Mouse (Mus musculus): ENCODE data around the gene Ttll4. TPM values are rescaled to one million over a fixed set of nuclear protein-coding genes. Genes with fewer than 3 reads are reported as not detected.
A peak's percentile ranks its signal among the peaks of the same experiment; 100 is the strongest.

Gene Ttll4
- polyA plus RNA-seq, 1 experiment from 2014 or later, result 42.6 TPM

DNA sequence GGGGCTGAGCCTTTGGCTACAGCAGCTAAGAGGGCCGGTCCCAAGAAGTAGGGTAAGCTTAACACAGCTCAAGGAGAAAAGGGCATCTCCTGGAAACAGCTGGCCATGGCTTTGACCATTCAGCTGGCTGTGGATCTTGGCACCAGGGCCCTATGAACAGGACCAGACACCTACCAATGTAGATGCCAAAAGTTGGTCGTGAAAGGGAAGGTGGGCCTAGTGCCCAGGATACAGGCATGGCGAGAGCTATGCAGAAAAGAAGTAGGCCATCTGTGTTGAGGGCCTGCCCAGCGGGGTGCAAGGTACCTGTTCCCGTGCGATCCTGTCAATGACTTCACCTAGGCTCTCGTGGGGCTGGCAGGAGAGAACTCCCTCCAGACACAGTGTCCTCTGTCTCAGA lies 79.3 kb downstream of the Ttll4 start:
- no peak for DNase-seq (ENCODE audit: low spot score)
- no peaks in the 10 kb centered on the region for H3K4me1 ChIP-seq
- H3K4me3 ChIP-seq, result no peak overlapping the region
- H3K36me3 ChIP-seq, result no peaks in the 10 kb centered on the region
- no peak overlapping the region for H3K27ac ChIP-seq (replicated peaks)
- peaks cover 6% of the 10 kb centered on the region; the same call in 1 of the 2 replicates for H3K27me3 ChIP-seq (ENCODE audit: low read depth, poor library complexity, severe bottlenecking)
- WGBS, result 73% methylated on average over 7 of the region's 7 CpGs
- no peaks in the 10 kb centered on the region for H3K9me3 ChIP-seq (replicated peaks)

DNA sequence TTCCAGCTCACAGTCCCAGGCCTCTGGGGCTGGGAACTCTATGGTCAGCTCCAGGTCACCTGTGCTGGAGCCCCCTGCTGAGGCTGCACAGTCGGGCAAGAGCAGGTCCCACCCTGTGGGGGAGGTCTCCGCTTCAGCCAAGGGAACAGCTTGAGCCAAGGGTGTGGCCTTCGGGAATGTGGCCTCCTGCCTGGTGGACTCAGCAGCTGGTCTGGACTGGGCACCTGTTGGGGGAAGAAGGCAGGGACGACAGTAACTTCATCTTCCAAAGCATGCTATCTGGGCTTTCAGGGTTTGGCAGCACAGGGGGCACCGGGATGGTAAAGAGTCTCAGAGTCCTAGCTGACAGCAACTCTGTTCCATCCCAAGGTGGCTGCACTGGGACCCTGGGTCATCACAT lies 85.8 kb downstream of the Ttll4 start:
- Histone ChIP-seq H3K4me3 (no peak overlapping the region), H3K36me3 (no peaks in the 10 kb centered on the region), H3K27ac (replicated peaks) (no peak overlapping the region), H3K9me3 (replicated peaks) (no peaks in the 10 kb centered on the region), H3K27me3 (ENCODE audit: low read depth, poor library complexity, severe bottlenecking) (peaks cover 49% of the 10 kb centered on the region), H3K4me1 (peaks cover 7% of the 10 kb centered on the region)
- WGBS, result 75% methylated on average over 5 of the region's 5 CpGs
- DNase-seq (ENCODE audit: low spot score), result no peak

DNA sequence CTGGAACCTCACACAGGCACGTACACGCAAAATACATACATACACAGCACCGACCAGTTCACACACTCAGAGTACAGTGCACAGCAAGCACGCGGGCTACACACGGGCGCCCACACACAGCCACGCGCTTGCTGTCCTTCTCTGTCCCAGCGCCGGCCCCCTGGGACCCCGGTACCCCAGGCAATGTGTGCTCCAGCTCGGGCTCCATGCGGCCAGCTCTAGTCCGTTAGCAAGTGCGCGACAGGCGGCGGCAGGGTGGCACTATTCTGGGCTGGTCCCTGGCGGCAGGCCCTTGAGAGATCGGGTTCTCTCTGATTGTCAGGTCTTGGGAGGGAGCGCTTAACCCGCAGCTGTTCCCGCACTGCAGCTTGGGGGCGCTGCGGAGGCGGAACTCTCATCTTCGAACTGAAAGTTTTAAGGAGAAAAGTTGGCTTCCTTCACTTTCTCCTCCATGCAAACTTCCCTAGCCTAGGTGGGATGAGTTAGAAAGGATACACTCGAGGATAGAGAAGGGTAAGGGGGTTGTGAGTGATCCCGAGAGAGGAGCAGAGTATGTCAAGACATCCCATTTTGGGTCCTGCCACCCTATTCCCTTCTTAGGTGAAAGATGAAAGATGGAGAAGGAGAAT lies 87.2 kb downstream of the Ttll4 start, which contains the start of gene Prkag3:
TSS of gene Prkag3 (minus strand) at position 579 of the 629 bp plus-strand sequence.
- peak; percentile 65 for DNase-seq (ENCODE audit: low spot score)
- Histone ChIP-seq H3K9me3 (replicated peaks) (no peaks in the 10 kb centered on the region), H3K4me1 (peaks cover 7% of the 10 kb centered on the region), H3K4me3 (peak within 1 kb of the TSS; percentile 46), H3K27me3 (ENCODE audit: low read depth, poor library complexity, severe bottlenecking) (peaks cover 49% of the 10 kb centered on the region), H3K36me3 (no peaks in the 10 kb centered on the region), H3K27ac (replicated peaks) (0 out of 2 replicates have a peak within 1 kb of the TSS, but pooled peaks have one; percentile 52)
- WGBS, result 10% methylated on average over 30 of the region's 30 CpGs

DNA sequence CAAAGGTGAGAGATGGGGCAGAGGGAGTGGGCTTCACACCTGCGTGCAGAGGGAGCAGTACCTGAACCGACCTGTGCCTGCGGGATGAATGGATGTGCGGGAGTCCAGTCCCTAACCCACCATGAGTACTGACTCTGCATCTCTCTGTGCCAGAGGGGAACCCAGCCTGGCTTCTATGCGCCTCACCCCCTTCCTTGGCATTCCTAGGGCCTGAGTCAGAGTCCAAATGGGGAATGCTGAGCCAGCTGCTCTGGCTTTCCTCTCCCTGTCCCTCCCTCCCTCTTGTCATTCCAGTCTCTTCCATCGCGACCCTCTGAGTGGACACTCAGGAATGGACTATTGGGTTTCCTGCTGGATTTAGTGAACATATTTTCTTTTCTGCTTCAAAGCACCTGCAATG lies 87.8 kb downstream of the Ttll4 start:
- Histone ChIP-seq H3K36me3 (no peaks in the 10 kb centered on the region), H3K9me3 (replicated peaks) (no peaks in the 10 kb centered on the region), H3K27me3 (ENCODE audit: low read depth, poor library complexity, severe bottlenecking) (peaks cover 48% of the 10 kb centered on the region), H3K4me3 (no peak overlapping the region), H3K27ac (replicated peaks) (no peak overlapping the region), H3K4me1 (peaks cover 11% of the 10 kb centered on the region)
- no peak for DNase-seq (ENCODE audit: low spot score)
- 69% methylated on average over 7 of the region's 7 CpGs for WGBS

DNA sequence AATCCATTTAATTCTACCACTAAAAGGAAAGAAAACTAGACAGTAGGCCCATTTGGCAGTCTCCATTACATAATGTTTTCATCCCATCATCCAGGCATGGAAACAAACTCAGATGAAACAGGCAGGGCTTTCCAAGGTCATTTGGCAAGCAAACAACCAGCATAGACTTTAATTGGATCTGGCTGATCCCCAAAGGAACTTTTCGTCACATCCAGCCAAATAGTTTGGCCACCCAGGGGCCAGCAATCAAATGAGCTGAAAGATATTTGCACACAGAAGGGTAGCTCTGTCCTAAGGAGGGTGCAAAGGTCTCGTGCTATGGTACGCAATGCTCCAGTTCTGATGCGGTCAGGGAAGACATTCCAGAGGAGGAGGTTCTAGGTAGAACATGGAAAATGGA lies 89.1 kb downstream of the Ttll4 start:
- Histone ChIP-seq H3K27ac (replicated peaks) (no peak overlapping the region), H3K4me3 (no peak overlapping the region), H3K27me3 (ENCODE audit: low read depth, poor library complexity, severe bottlenecking) (peaks cover 42% of the 10 kb centered on the region), H3K36me3 (no peaks in the 10 kb centered on the region), H3K4me1 (peaks cover 11% of the 10 kb centered on the region), H3K9me3 (replicated peaks) (no peaks in the 10 kb centered on the region)
- WGBS, result 85% methylated on average over 4 of the region's 4 CpGs
- no peak for DNase-seq (ENCODE audit: low spot score)

DNA sequence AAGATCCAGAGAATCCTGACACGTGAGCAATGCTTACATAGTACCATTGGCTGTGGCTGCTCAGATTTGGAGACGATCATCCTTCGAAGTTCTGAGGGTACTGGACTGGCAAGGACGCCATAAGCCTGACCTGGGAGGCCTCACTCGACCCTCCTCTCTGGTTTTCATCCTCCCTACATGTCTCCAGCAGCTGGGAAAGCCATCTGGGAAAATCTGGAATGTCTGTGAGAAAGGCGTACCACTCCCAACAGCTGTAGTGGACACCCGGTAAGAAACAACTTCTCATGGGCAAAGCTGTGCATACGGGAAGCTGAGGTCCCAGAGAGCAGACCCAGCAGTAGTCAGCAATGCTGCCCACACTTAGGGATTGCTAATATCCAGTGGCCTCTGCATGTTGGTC lies 90.6 kb downstream of the Ttll4 start:
- Histone ChIP-seq H3K9me3 (replicated peaks) (no peaks in the 10 kb centered on the region), H3K36me3 (no peaks in the 10 kb centered on the region), H3K4me1 (peaks cover 11% of the 10 kb centered on the region), H3K27me3 (ENCODE audit: low read depth, poor library complexity, severe bottlenecking) (peaks cover 36% of the 10 kb centered on the region), H3K4me3 (no peak overlapping the region), H3K27ac (replicated peaks) (no peak overlapping the region)
- 89% methylated on average over 8 of the region's 8 CpGs for WGBS
- no peak for DNase-seq (ENCODE audit: low spot score)

DNA sequence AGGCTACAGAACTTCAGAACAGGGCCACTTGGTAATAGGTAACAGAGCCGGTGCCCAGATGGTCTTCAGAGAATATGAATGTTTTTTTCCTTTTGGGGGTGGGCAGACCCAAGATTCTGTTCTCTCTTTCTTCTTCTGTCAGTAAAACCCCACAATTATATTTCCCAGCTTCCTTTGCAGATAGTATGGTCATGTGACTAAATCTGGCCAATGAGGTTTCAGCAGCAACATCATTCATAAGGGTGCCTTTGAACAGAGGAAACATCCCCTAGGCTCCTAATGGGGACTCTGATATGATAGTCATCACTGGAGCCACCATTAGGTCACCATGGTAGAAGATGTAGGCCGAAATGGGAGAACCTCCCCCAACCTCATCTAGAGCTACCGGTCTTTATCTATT lies 91.3 kb downstream of the Ttll4 start:
- WGBS, result 93% methylated on average over 3 of the region's 3 CpGs
- Histone ChIP-seq H3K36me3 (no peaks in the 10 kb centered on the region), H3K4me1 (peaks cover 11% of the 10 kb centered on the region), H3K9me3 (replicated peaks) (no peaks in the 10 kb centered on the region), H3K27me3 (ENCODE audit: low read depth, poor library complexity, severe bottlenecking) (peaks cover 29% of the 10 kb centered on the region), H3K4me3 (no peak overlapping the region), H3K27ac (replicated peaks) (no peak overlapping the region)
- no peak for DNase-seq (ENCODE audit: low spot score)

Other genes with a start within 250 kb of the Ttll4 start
- gene Cnot9, start 155.7 kb upstream of the Ttll4 start, polyA plus RNA-seq (2016; fragmentation: Nextera tagmentation; extraction: Ambion mirVana), result 103 and 104 TPM in 2 replicates
- 2.0 and 2.8 TPM in 2 replicates for gene Plcd4, start 118.9 kb upstream of the Ttll4 start, polyA plus RNA-seq (2016; fragmentation: Nextera tagmentation; extraction: Ambion mirVana)
- 50.1 and 51.5 TPM in 2 replicates for gene Usp37, start 117.5 kb upstream of the Ttll4 start, polyA plus RNA-seq (2016; fragmentation: Nextera tagmentation; extraction: Ambion mirVana)
- gene Zfp142, start 73.5 kb upstream of the Ttll4 start, polyA plus RNA-seq (2016; fragmentation: Nextera tagmentation; extraction: Ambion mirVana), result 9.3 and 10.0 TPM in 2 replicates
- gene Bcs1l, start 73.5 kb upstream of the Ttll4 start, polyA plus RNA-seq (2016; fragmentation: Nextera tagmentation; extraction: Ambion mirVana), result 18.9 and 20.2 TPM in 2 replicates
- gene Rnf25, start 60.3 kb upstream of the Ttll4 start, polyA plus RNA-seq (2016; fragmentation: Nextera tagmentation; extraction: Ambion mirVana), result 33.7 and 37.8 TPM in 2 replicates
- 13.8 and 17.3 TPM in 2 replicates for gene Stk36, start 60.3 kb upstream of the Ttll4 start, polyA plus RNA-seq (2016; fragmentation: Nextera tagmentation; extraction: Ambion mirVana)
- gene Cyp27a1, start 51.8 kb downstream of the Ttll4 start, polyA plus RNA-seq (2016; fragmentation: Nextera tagmentation; extraction: Ambion mirVana), result 6.7 and 6.9 TPM in 2 replicates
- gene Prkag3, start 87.5 kb downstream of the Ttll4 start, polyA plus RNA-seq (2016; fragmentation: Nextera tagmentation; extraction: Ambion mirVana), result not detected in 2 replicates
- gene Wnt6, start 110.1 kb downstream of the Ttll4 start, polyA plus RNA-seq (2016; fragmentation: Nextera tagmentation; extraction: Ambion mirVana), result 8.7 and 11.0 TPM in 2 replicates
- gene Wnt10a, start 129.8 kb downstream of the Ttll4 start, polyA plus RNA-seq (2016; fragmentation: Nextera tagmentation; extraction: Ambion mirVana), result 0.85 and 1.3 TPM in 2 replicates
- 1.3 and 2.2 TPM in 2 replicates for gene Cdk5r2, start 193.2 kb downstream of the Ttll4 start, polyA plus RNA-seq (2016; fragmentation: Nextera tagmentation; extraction: Ambion mirVana)
- 0.36 TPM in 1 of 2 replicates, not detected in the other for gene Fev, start 223.7 kb downstream of the Ttll4 start, polyA plus RNA-seq (2016; fragmentation: Nextera tagmentation; extraction: Ambion mirVana)
- gene Cryba2, start 231.4 kb downstream of the Ttll4 start, polyA plus RNA-seq (2016; fragmentation: Nextera tagmentation; extraction: Ambion mirVana), result 0.26 TPM in 1 of 2 replicates, not detected in the other

Measured in midbrain, embryonic 10.5 days (tissue).